Mouse (Mus musculus) stomach, postnatal 0 days (tissue): Measurements from ENCODE around the gene Ifih1. TPM values are rescaled to one million over a fixed set of nuclear protein-coding genes. Genes with fewer than 3 reads are reported as not detected.

Source experiments
- ATAC-seq: fragments of 200-750 bp; cut with Nextera tagmentation; 2 replicates; pipeline ENCODE4 v1.8.0; 2017; ENCODE audit not compliant: low FRiP score, low TSS enrichment
- DNase-seq: peaks from one replicate; pipeline ENCODE4 v3.0.0-alpha.2; 2016; ENCODE audit warnings: low spot score
- H3K27ac ChIP-seq: fragments of 300-500 bp; sonication (generic); replicated peaks from 2 replicates; pipeline ENCODE4 v1.5.1; 2014; ENCODE audit warnings: mild to moderate bottlenecking, control low read depth
- H3K27me3 ChIP-seq: fragments of 300-500 bp; sonication (generic); 2 replicates; pipeline ENCODE4 v1.6.1; 2014; ENCODE audit warnings: low read length; ENCODE audit not compliant: control insufficient read depth, insufficient read depth
- H3K36me3 ChIP-seq: fragments of 300-500 bp; sonication (generic); 2 replicates; pipeline ENCODE4 v1.6.1; 2014; ENCODE audit warnings: low read length, mixed read lengths; ENCODE audit not compliant: control insufficient read depth, insufficient read depth
- H3K4me1 ChIP-seq: fragments of 300-500 bp; sonication (generic); replicated peaks from 2 replicates; pipeline ENCODE4 v1.6.1; 2014; ENCODE audit warnings: antibody characterized with exemption; ENCODE audit not compliant: control insufficient read depth, insufficient read depth
- H3K4me2 ChIP-seq: fragments of 300-500 bp; sonication (generic); replicated peaks from 2 replicates; pipeline ENCODE4 v1.6.1; 2014; ENCODE audit warnings: low read depth, mild to moderate bottlenecking, control low read depth, moderate library complexity
- H3K4me3 ChIP-seq: fragments of 300-500 bp; sonication (generic); 2 replicates; pipeline ENCODE4 v1.5.1; 2014; ENCODE audit warnings: low read depth, low read length, control low read depth
- H3K9ac ChIP-seq: fragments of 300-500 bp; sonication (generic); 2 replicates; pipeline ENCODE4 v1.6.1; 2014; ENCODE audit warnings: mild to moderate bottlenecking, low read length, control low read depth, mixed read lengths
- H3K9me3 ChIP-seq: fragments of 300-500 bp; sonication (generic); 2 replicates; pipeline ENCODE4 v1.6.1; 2016; ENCODE audit warnings: low read length; ENCODE audit not compliant: control insufficient read depth
- CTCF ChIP-seq: IDR thresholded peaks from 2 replicates; pipeline ENCODE4 v1.5.1; 2016; ENCODE audit warnings: antibody characterized with exemption, low read depth, mild to moderate bottlenecking, moderate library complexity
- EP300 ChIP-seq: optimal IDR thresholded peaks from 2 replicates; pipeline ENCODE3; 2016; ENCODE audit warnings: antibody characterized with exemption
- WGBS: fragments of 180-500 bp; shearing (Covaris S2); extraction: QIAGEN DNeasy Blood & Tissue Kit; methylation state at CpG from one replicate; pipeline ENCODE4 v1.1.7; 2014; 5-methylcytosine and 5-hydroxymethylcytosine counted together
- polyA plus RNA-seq: library from polyadenylated mRNA; unstranded; fragments of >200 nt; fragmentation: Nextera tagmentation; extraction: Ambion mirVana; gene quantifications from 2 replicates; pipeline ENCODE4 v1.2.1, GENCODE M21; 2015

Ifih1 gene
- polyA plus RNA-seq, 1 experiment from 2014 or later: 4.9 TPM

GRCm38 (mm10) chr2:62645475-62645874 lies 580 bp downstream of the Ifih1 start:
- Histone ChIP-seq H3K27ac (peak overlapping the region; percentile 73), H3K9ac (peak overlapping the region; percentile 76)

GRCm38 (mm10) chr2:62644891-62645290 lies 1.2 kb downstream of the Ifih1 start:
- Histone ChIP-seq H3K9me3 (no peaks in the 10 kb centered on the region), H3K4me3 (peak overlapping the region; percentile 72), H3K4me1 (no peaks in the 10 kb centered on the region), H3K27ac (no peak overlapping the region), H3K27me3 (no peaks in the 10 kb centered on the region), H3K4me2 (peak overlapping the region; percentile 68; the same call in 1 of the 2 replicates), H3K9ac (no peak overlapping the region), H3K36me3 (no peaks in the 10 kb centered on the region)
- WGBS: 95% methylated on average over 5 of the region's 5 CpGs
- TF ChIP-seq CTCF (no peak), EP300 (no peak)
- no peak for DNase-seq
- no peak for ATAC-seq

More at GRCm38 (mm10) chr2:62645475-62645874, 580 bp downstream of the Ifih1 start:
- Histone ChIP-seq H3K27me3 (no peaks in the 10 kb centered on the region), H3K4me2 (peak overlapping the region; percentile 68), H3K9me3 (no peaks in the 10 kb centered on the region), H3K4me1 (no peaks in the 10 kb centered on the region), H3K36me3 (no peaks in the 10 kb centered on the region), H3K4me3 (peak overlapping the region; percentile 72)
- TF ChIP-seq EP300 (no peak), CTCF (no peak)
- DNase-seq (no peak), ATAC-seq (peak; percentile 28; the same call in 1 of the 2 replicates)
- 44% methylated on average over 12 of the region's 12 CpGs for WGBS

GRCm38 (mm10) chr2:62643405-62644305 lies 2.4 kb downstream of the Ifih1 start:
- H3K27me3 ChIP-seq: no peaks in the 10 kb centered on the region
- H3K27ac ChIP-seq: no peak overlapping the region
- peak overlapping the region; percentile 18; the same call in 1 of the 2 replicates for H3K9ac ChIP-seq
- WGBS: 22% methylated on average over 21 of the region's 21 CpGs
- no peaks in the 10 kb centered on the region for H3K9me3 ChIP-seq
- ATAC-seq: peak; percentile 59; the same call in 1 of the 2 replicates
- TF ChIP-seq EP300 (no peak), CTCF (peak; percentile 93)
- no peaks in the 10 kb centered on the region for H3K36me3 ChIP-seq
- H3K4me2 ChIP-seq: peak overlapping the region; percentile 46
- H3K4me3 ChIP-seq: peak overlapping the region; percentile 25
- DNase-seq: peak; percentile 63
- H3K4me1 ChIP-seq: no peaks in the 10 kb centered on the region

- Histone ChIP-seq H3K4me3 (no peak overlapping the region), H3K27ac (no peak overlapping the region), H3K36me3 (no peaks in the 10 kb centered on the region; the same call in 1 of the 2 replicates), H3K4me1 (no peaks in the 10 kb centered on the region), H3K9ac (no peak overlapping the region), H3K9me3 (no peaks in the 10 kb centered on the region), H3K27me3 (no peaks in the 10 kb centered on the region), H3K4me2 (no peak overlapping the region)
- ATAC-seq: no peak
- WGBS: 75% methylated on average over 2 of the region's 2 CpGs
- TF ChIP-seq CTCF (no peak), EP300 (no peak)
- DNase-seq: no peak
Observed at GRCm38 (mm10) chr2:62639869-62640268, 6.2 kb downstream of the Ifih1 start.

GRCm38 (mm10) chr2:62630446-62630845 lies 15.6 kb downstream of the Ifih1 start:
- no peak overlapping the region for H3K4me3 ChIP-seq
- H3K27ac ChIP-seq: no peak overlapping the region
- DNase-seq (no peak), ATAC-seq (no peak)
- no peaks in the 10 kb centered on the region for H3K27me3 ChIP-seq
- no peaks in the 10 kb centered on the region for H3K36me3 ChIP-seq
- 19% methylated on average over 6 of the region's 6 CpGs for WGBS
- no peak overlapping the region for H3K4me2 ChIP-seq
- TF ChIP-seq EP300 (no peak), CTCF (peak; percentile 78)
- H3K9ac ChIP-seq: no peak overlapping the region
- no peaks in the 10 kb centered on the region for H3K4me1 ChIP-seq
- H3K9me3 ChIP-seq: no peaks in the 10 kb centered on the region

- H3K4me2 ChIP-seq: no peak overlapping the region
- ATAC-seq (no peak), DNase-seq (no peak)
- no peaks in the 10 kb centered on the region for H3K9me3 ChIP-seq
- no peak overlapping the region for H3K4me3 ChIP-seq
- TF ChIP-seq CTCF (no peak), EP300 (no peak)
- H3K4me1 ChIP-seq: no peaks in the 10 kb centered on the region
- WGBS: 57% methylated on average over 5 of the region's 5 CpGs
- no peaks in the 10 kb centered on the region for H3K27me3 ChIP-seq
- no peak overlapping the region for H3K9ac ChIP-seq
- H3K27ac ChIP-seq: no peak overlapping the region
- H3K36me3 ChIP-seq: no peaks in the 10 kb centered on the region
Observed at GRCm38 (mm10) chr2:62628356-62628755, 17.7 kb downstream of the Ifih1 start.
